Mouse (Mus musculus) heart, adult 2 months (tissue): Measurements from ENCODE around the gene Cog5.

Source experiments
- CTCF ChIP-seq: fragments of 200-600 bp; IDR thresholded peaks from 2 replicates; pipeline ENCODE4 v1.8.1; 2022; ENCODE audit warnings: antibody characterized with exemption, mild to moderate bottlenecking, moderate library complexity
- POLR2A ChIP-seq: fragments of 200-500 bp; IDR thresholded peaks from 2 replicates; pipeline ENCODE4 v1.6.1; 2011; ENCODE audit warnings: mild to moderate bottlenecking, low read depth, low read length, control low read depth; ENCODE audit not compliant: insufficient read depth

DNA sequence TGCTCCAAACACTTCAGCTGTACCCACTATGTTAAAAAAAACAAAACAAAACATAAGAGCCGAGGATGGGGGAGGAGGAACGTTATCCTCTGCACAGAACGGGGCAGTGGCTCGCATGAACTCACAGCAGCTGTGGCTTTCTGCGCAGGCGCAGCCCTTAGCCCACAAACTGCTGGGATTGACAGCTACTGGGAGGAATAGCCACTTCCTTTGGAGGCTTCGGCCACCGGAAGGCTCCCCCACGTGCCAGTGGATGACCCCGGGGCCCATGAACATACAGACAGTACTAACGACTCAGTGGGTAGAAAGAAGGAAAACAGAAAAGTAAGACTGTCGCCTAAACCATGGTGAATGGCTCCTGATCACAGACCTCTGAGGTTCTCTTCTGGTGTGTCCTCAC, 330.0 kb downstream of the Cog5 start:
- TF ChIP-seq CTCF (no peak), POLR2A (no peak)
